Mouse (Mus musculus) CH12.LX (cell line): ENCODE measurements around the gene Ncoa1. TPM values are rescaled to one million over a fixed set of nuclear protein-coding genes. Genes with fewer than 3 reads are reported as not detected.

ENCODE experiments used
- DNase-seq: peaks from one replicate; pipeline ENCODE4 v3.0.0-alpha.2; 2013; ENCODE audit errors: extremely low read depth
- H3K27ac ChIP-seq: 2 replicates; pipeline ENCODE4 v1.5.1; 2012; ENCODE audit warnings: low read depth, mild to moderate bottlenecking, control low read depth, moderate library complexity; ENCODE audit not compliant: insufficient read depth
- H3K27me3 ChIP-seq: replicated peaks from 2 replicates; pipeline ENCODE3; 2012; ENCODE audit warnings: inconsistent platforms
- H3K36me3 ChIP-seq, 2 experiments: replicated peaks in 1 of 2; 2 replicates each; pipeline versions ENCODE3 to v1.6.1; 2012; ENCODE audit warnings: inconsistent platforms in 1 of 2, low read length in 1 of 2, mild to moderate bottlenecking in 1 of 2, mixed read lengths in 1 of 2, moderate library complexity in 1 of 2; ENCODE audit not compliant: control insufficient read depth in 1 of 2, insufficient read depth in 1 of 2
- H3K4me1 ChIP-seq, 2 experiments: 2 replicates each; pipeline ENCODE4 v1.6.1; 2012; ENCODE audit warnings: inconsistent platforms in 1 of 2, moderate library complexity in 1 of 2; ENCODE audit not compliant: insufficient read depth in 2 of 2, control insufficient read depth in 1 of 2
- H3K4me2 ChIP-seq: 2 replicates; pipeline ENCODE4 v1.6.1; 2012; ENCODE audit warnings: low read depth, mild to moderate bottlenecking, control low read depth; ENCODE audit not compliant: poor library complexity, insufficient read depth, severe bottlenecking
- H3K4me3 ChIP-seq, 3 experiments: fragments of 150-350 bp in 1 of 3; sonication (generic) in 1 of 3; replicated peaks in 1 of 3; 2 replicates each; pipeline versions ENCODE3 to v1.5.1; 2011 to 2012; ENCODE audit warnings: low read depth in 2 of 3, low read length in 2 of 3, mild to moderate bottlenecking in 2 of 3, moderate library complexity in 2 of 3, control low read depth in 1 of 3, improper control_type of control experiment in 1 of 3, inconsistent platforms in 1 of 3, mixed read lengths in 1 of 3; ENCODE audit not compliant: poor library complexity in 1 of 3
- H3K79me2 ChIP-seq: replicated peaks from 2 replicates; pipeline ENCODE4 v1.6.1; 2012; ENCODE audit warnings: mild to moderate bottlenecking, moderate library complexity; ENCODE audit not compliant: control insufficient read depth, poor library complexity, insufficient read depth, severe bottlenecking; ENCODE audit errors: extremely low read depth
- H3K9ac ChIP-seq: 2 replicates; pipeline ENCODE4 v1.6.1; 2012; ENCODE audit warnings: low read depth, mild to moderate bottlenecking, control low read depth, moderate library complexity; ENCODE audit not compliant: insufficient read depth
- H3K9me3 ChIP-seq: replicated peaks from 2 replicates; pipeline ENCODE3; 2012; ENCODE audit warnings: low read length, inconsistent platforms, mixed read lengths
- BHLHE40 ChIP-seq: IDR thresholded peaks from 2 replicates; pipeline ENCODE4 v1.6.1; 2011; ENCODE audit warnings: mild to moderate bottlenecking, low read depth, low read length, improper control_type of control experiment
- CHD1 ChIP-seq: IDR thresholded peaks from 2 replicates; pipeline ENCODE4 v1.6.1; 2012; ENCODE audit warnings: low read depth, low read length, improper control_type of control experiment, inconsistent platforms
- CHD2 ChIP-seq: IDR thresholded peaks from 2 replicates; pipeline ENCODE4 v1.6.1; 2011; ENCODE audit warnings: low read length, improper control_type of control experiment
- CTCF ChIP-seq, 2 experiments: IDR thresholded peaks in 1 of 2; conservative IDR thresholded peaks in 1 of 2; 2 replicates each; pipeline ENCODE4 v1.5.1; 2011 to 2012; ENCODE audit warnings: low read depth in 2 of 2, low read length in 2 of 2, improper control_type of control experiment in 1 of 2, inconsistent platforms in 1 of 2, mild to moderate bottlenecking in 1 of 2, moderate library complexity in 1 of 2
- E2F4 ChIP-seq: IDR thresholded peaks from 2 replicates; pipeline ENCODE4 v1.6.1; 2011; ENCODE audit warnings: low read depth, low read length, improper control_type of control experiment; ENCODE audit not compliant: insufficient replicate concordance
- EP300 ChIP-seq: IDR thresholded peaks from 2 replicates; pipeline ENCODE4 v1.6.1; 2011; ENCODE audit warnings: low read length, improper control_type of control experiment
- ETS1 ChIP-seq: conservative IDR thresholded peaks from 2 replicates; pipeline ENCODE4 v1.6.1; 2012; ENCODE audit warnings: low read depth, mild to moderate bottlenecking, inconsistent platforms, low read length, improper control_type of control experiment, moderate library complexity
- HCFC1 ChIP-seq: IDR thresholded peaks from 2 replicates; pipeline ENCODE4 v1.6.1; 2012; ENCODE audit warnings: low read depth, mild to moderate bottlenecking, inconsistent platforms, low read length, improper control_type of control experiment
- IRF4 ChIP-seq: IDR thresholded peaks from 2 replicates; pipeline ENCODE4 v1.6.1; 2014; ENCODE audit warnings: low read depth, mild to moderate bottlenecking, inconsistent platforms, low read length, improper control_type of control experiment
- JUND ChIP-seq: conservative IDR thresholded peaks from 2 replicates; pipeline ENCODE4 v1.6.1; 2011; ENCODE audit warnings: low read depth, low read length, improper control_type of control experiment
- KAT2A ChIP-seq: IDR thresholded peaks from 2 replicates; pipeline ENCODE4 v1.6.1; 2012; ENCODE audit warnings: low read length, improper control_type of control experiment, inconsistent platforms; ENCODE audit not compliant: insufficient replicate concordance
- MAFK ChIP-seq: IDR thresholded peaks from 2 replicates; pipeline ENCODE4 v1.6.1; 2011; ENCODE audit warnings: low read length, improper control_type of control experiment; ENCODE audit not compliant: insufficient replicate concordance
- MAX ChIP-seq: IDR thresholded peaks from 2 replicates; pipeline ENCODE4 v1.6.1; 2011; ENCODE audit warnings: low read length, improper control_type of control experiment
- MAZ ChIP-seq: IDR thresholded peaks from 2 replicates; pipeline ENCODE4 v1.6.1; 2012; ENCODE audit warnings: low read depth, mild to moderate bottlenecking, inconsistent platforms, low read length, improper control_type of control experiment, moderate library complexity
- MEF2A ChIP-seq: IDR thresholded peaks from 2 replicates; pipeline ENCODE4 v1.6.1; 2014; ENCODE audit warnings: low read depth, mild to moderate bottlenecking, inconsistent platforms, low read length, improper control_type of control experiment, borderline replicate concordance
- MXI1 ChIP-seq: IDR thresholded peaks from 2 replicates; pipeline ENCODE4 v1.6.1; 2011; ENCODE audit warnings: mild to moderate bottlenecking, low read depth, low read length, improper control_type of control experiment
- MYC ChIP-seq: IDR thresholded peaks from 2 replicates; pipeline ENCODE4 v1.6.1; 2011; ENCODE audit warnings: low read depth, mild to moderate bottlenecking, improper control_type of control experiment, low read length
- NELFE ChIP-seq: IDR thresholded peaks from 2 replicates; pipeline ENCODE4 v1.6.1; 2011; ENCODE audit warnings: low read depth, low read length, improper control_type of control experiment
- NRF1 ChIP-seq: IDR thresholded peaks from 2 replicates; pipeline ENCODE4 v1.6.1; 2014; ENCODE audit warnings: low read depth, mild to moderate bottlenecking, inconsistent platforms, low read length, improper control_type of control experiment, moderate library complexity
- PAX5 ChIP-seq: IDR thresholded peaks from 2 replicates; pipeline ENCODE4 v1.6.1; 2012; ENCODE audit warnings: low read length, inconsistent platforms, mixed read lengths
- POLR2A ChIP-seq: IDR thresholded peaks from 2 replicates; pipeline ENCODE4 v1.6.1; 2011; ENCODE audit warnings: low read depth, mild to moderate bottlenecking, improper control_type of control experiment, low read length
- RAD21 ChIP-seq: IDR thresholded peaks from 2 replicates; pipeline ENCODE4 v1.6.1; 2011; ENCODE audit warnings: low read depth, mild to moderate bottlenecking, low read length, improper control_type of control experiment, moderate library complexity
- RCOR1 ChIP-seq: conservative IDR thresholded peaks from 2 replicates; pipeline ENCODE4 v1.6.1; 2012; ENCODE audit warnings: low read depth, mild to moderate bottlenecking, inconsistent platforms, low read length, improper control_type of control experiment
- SIN3A ChIP-seq: IDR thresholded peaks from 2 replicates; pipeline ENCODE4 v1.6.1; 2012; ENCODE audit warnings: low read length, improper control_type of control experiment, inconsistent platforms
- USF1 ChIP-seq: IDR thresholded peaks from 2 replicates; pipeline ENCODE4 v1.6.1; 2014; ENCODE audit warnings: low read depth, mild to moderate bottlenecking, inconsistent platforms, low read length, improper control_type of control experiment
- USF2 ChIP-seq: conservative IDR thresholded peaks from 2 replicates; pipeline ENCODE4 v1.6.1; 2011; ENCODE audit warnings: low read depth, low read length, improper control_type of control experiment
- ZC3H11A ChIP-seq: IDR thresholded peaks from 2 replicates; pipeline ENCODE4 v1.6.1; 2012; ENCODE audit warnings: low read depth, mild to moderate bottlenecking, inconsistent platforms, low read length, improper control_type of control experiment
- ZKSCAN1 ChIP-seq: IDR thresholded peaks from 2 replicates; pipeline ENCODE4 v1.6.1; 2012; ENCODE audit warnings: low read depth, inconsistent platforms, low read length, improper control_type of control experiment, borderline replicate concordance
- ZMIZ1 ChIP-seq: IDR thresholded peaks from 2 replicates; pipeline ENCODE4 v1.6.1; 2012; ENCODE audit warnings: low read depth, mild to moderate bottlenecking, inconsistent platforms, low read length, improper control_type of control experiment
- dilution Hi-C: fragments of 300-500 bp; cut with MboI; formaldehyde crosslinking; loops from 2 replicates; pipeline ENCODE4 v1.14.3; 2020; ENCODE audit warnings: low sequenced_read_pairs; ENCODE audit not compliant: extremely low pct_unique_long_range_greater_than_20kb, extremely low pct_ligation_motif_present
- in situ Hi-C: fragments of 300-500 bp; cut with MboI; formaldehyde crosslinking; loops from 3 replicates; pipeline ENCODE4 v1.14.3; 2019; ENCODE audit warnings: low sequenced_read_pairs, low pct_ligation_motif_present, low pct_unique_long_range_greater_than_20kb, mixed read lengths
- polyA plus RNA-seq: library from polyadenylated mRNA; unstranded; fragments of >175 nt; gene quantifications from 2 replicates; pipeline ENCODE4 v1.2.1, GENCODE M21; 2012; ENCODE audit warnings: low read depth; ENCODE audit not compliant: insufficient read length
- total RNA-seq, 2 experiments: library from RNA; depleted of rRNA; stranded (reverse); fragments of 300-350 nt in 1 of 2; fragments of >200 nt in 1 of 2; gene quantifications; 2 replicates each; pipeline ENCODE4 v1.2.3; 2012 to 2014

Gene Ncoa1
- total and polyA plus RNA-seq, 3 experiments: 2.4 to 6.4 (median 4.2) TPM

DNA sequence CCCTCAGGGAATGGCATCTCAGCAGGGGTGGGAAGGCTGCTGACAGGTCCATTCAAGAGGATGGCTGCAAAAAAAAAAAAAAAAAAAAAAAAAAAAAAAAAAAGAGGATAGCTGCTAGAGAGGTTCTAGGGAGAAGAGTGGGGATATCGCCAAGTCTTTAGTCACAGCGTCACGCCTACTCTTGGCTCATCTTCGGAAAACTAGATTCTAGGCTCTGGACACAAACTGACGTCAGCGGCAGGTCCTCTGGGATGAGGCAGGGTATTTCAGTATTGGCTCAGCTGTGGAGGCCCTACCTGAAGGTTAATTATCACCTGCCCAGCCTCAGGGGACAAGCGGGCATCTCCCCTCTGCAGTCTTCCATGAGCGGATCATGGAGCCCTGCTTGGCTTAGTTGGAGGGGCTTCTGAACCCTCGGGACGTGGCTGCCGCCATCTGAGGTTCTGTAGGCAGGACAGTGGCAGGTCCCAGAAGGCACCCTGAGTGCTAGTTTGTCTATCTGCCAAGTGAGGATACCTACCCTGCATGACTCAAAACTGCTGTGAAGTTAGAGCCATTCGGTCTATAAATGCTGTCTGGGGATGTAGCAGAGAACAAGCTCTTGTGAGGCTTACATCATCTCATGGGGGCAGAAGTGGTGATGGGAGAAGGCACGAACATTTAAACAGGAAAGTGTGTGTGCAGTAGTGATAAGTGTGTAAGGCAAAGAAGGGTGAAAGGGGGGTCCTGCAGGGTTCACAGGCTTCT is 275.4 kb downstream of the Ncoa1 start:
- dilution Hi-C loops: no loop called here
- H3K9me3 ChIP-seq: no peaks in the 10 kb centered on the region
- TF ChIP-seq ZMIZ1 (no peak), ZKSCAN1 (no peak), EP300 (no peak), E2F4 (no peak), ETS1 (no peak), MAFK (no peak), MEF2A (no peak), MYC (no peak), BHLHE40 (no peak), PAX5 (no peak), POLR2A (no peak), RAD21 (no peak), KAT2A (no peak), HCFC1 (no peak), NELFE (no peak), IRF4 (no peak), CHD2 (no peak), ZC3H11A (no peak), NRF1 (no peak), JUND (no peak)
- TF ChIP-seq, all 38 proteins: peak for 0
- H3K4me2 ChIP-seq: no peak overlapping the region
- no peak for DNase-seq
- in situ Hi-C loops: no loop called here
- no peaks in the 10 kb centered on the region for H3K79me2 ChIP-seq
- H3K4me3 ChIP-seq: no peak overlapping the region
- H3K4me1 ChIP-seq: no peaks in the 10 kb centered on the region; a peak in 2 of 4 replicates
- H3K9ac ChIP-seq: no peak overlapping the region
- H3K27ac ChIP-seq: no peak overlapping the region
- H3K27me3 ChIP-seq: no peaks in the 10 kb centered on the region
- peaks cover 0 to 14% of the 10 kb centered on the region in 2 experiments for H3K36me3 ChIP-seq

DNA sequence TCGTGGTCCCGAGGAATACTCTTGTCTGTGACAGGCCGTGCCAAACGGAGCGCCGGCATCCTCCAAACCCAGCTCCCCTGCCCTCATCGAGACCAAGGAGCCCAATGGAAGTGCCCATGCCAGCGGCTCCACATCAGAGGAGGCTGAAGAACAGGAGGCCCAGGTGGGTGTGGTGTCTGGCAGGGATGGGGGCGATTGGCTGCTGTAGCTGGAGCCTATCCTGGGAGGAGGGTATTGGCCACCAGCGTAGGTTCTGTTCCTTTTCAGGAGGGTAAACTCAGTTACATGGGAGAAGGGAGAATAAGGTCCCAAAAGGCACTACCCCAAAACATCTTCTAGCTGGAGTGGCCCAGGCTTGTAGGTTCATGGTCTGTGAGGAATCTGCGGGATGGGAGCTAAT is 277.7 kb downstream of the Ncoa1 start:
- Histone ChIP-seq H3K4me1 (no peaks in the 10 kb centered on the region; a peak in 2 of 4 replicates), H3K27me3 (no peaks in the 10 kb centered on the region), H3K36me3 (no peaks in the 10 kb centered on the region), H3K4me2 (no peak overlapping the region), H3K79me2 (no peaks in the 10 kb centered on the region), H3K9ac (no peak overlapping the region), H3K4me3 (no peak overlapping the region), H3K9me3 (no peaks in the 10 kb centered on the region), H3K27ac (no peak overlapping the region)
- no peak for DNase-seq
- in situ Hi-C loops (no loop called here), dilution Hi-C loops (no loop called here)
- TF ChIP-seq CHD2 (no peak), MAZ (no peak), USF2 (no peak), CTCF (conservative IDR thresholded peaks at IDR 0.05 in 1 of 2, IDR thresholded peaks at IDR 0.05 in 1 of 2; ENCODE audit: low read depth in 2 of 2, low read length in 2 of 2) (no peak), USF1 (no peak), MAX (no peak), MXI1 (no peak), RCOR1 (no peak), CHD1 (no peak), RAD21 (no peak), HCFC1 (no peak), BHLHE40 (no peak), IRF4 (no peak), EP300 (no peak), MEF2A (no peak), SIN3A (no peak), ZMIZ1 (no peak), MYC (no peak), NRF1 (no peak)
